Mouse (Mus musculus) thymus, postnatal 10 days (tissue): ENCODE measurements around the gene 1700007K13Rik.

Experiments
- DNase-seq, 2 experiments: peaks; one replicate each; pipeline ENCODE4 v3.0.0; 2021; ENCODE audit warnings: low spot score in 2 of 2

1700007K13Rik gene

DNA sequence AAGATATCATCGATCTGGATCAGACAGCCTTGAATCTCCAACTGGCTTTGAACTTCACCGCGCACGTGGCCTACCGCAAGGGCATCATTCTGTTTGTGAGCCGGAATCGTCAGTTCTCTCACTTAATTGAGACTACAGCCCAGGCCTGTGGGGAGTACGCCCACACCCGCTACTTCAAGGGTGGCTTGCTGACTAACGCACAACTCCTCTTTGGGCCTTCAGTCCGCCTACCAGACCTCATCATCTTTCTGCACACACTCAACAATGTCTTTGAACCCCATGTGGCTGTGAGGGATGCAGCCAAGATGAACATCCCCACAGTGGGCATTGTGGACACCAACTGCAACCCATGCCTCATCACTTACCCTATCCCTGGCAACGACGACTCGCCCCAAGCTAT, 3.3 kb upstream of the 1700007K13Rik start:
- no peak for DNase-seq

DNA sequence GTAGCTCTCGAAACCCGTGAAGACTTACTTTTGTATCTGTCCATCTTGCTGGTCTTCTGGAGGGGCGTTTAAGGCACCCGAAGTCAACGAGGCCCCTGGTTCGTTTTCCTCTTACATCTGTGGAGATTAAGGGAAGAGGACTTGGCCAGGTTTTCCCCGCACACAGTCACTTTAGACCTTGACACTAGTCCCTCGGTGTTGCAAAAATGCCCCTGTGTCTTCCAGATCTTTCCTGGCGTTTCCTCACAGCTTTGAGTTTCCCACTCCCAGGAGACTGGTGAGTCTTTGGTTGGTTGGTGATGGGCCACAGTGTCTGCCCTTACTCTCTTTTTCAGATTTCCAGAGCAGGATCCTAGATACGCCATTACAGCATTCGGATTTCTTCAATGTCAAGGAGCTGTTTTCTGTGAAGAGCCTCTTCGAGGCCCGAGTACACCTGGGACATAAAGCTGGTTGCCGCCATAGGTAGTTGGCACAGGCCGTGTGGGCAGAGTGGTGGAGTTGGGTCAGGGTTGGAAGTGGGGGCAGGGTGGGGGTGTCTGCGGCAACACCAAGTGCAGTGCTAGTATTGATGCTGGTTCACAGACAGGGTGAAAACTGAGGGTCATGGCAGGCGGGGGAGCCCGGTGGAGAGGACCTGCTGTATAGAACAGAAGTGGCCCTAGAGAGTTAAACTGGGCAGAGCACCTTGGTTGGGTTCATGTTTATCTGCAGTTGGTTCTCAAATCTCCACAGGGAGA, 2.5 kb upstream of the 1700007K13Rik start:
- DNase-seq = no peak

DNA sequence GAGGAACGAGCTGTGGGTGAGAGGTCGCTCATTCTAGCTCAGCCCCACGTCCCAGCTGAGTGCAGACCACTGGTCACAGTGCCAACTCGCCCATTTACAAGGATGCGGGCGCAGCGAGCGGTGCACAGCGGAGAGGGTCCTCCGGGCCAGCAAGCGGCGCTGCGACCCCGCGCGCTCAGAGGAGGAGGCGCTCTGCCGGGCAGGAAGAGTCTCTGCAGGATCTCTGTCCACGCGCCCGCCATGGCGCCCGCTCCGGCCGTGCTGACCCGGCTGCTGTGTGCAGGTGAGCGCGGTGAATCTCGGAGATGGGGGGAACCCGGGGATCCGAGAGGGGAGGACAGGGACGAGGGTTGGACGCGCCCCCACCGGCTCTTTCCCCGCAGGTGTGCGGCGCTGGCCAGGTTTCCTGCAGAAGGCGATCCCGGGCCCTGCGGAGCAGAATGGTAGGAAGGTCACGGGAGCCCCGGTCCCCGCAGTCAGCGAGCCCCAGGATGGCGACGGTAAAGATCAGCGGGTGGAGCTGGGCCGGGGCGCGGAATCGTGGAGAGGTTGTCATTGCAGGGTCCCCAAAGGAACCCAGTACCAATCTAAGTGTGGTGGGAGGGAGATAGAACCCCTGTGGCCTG, 1.8 kb upstream of the 1700007K13Rik start, which contains the start of gene Mrps2:
TSS of gene Mrps2 (plus strand) at position 207 of the 626 bp plus-strand sequence.
- DNase-seq = peak; percentile 40 to 80

DNA sequence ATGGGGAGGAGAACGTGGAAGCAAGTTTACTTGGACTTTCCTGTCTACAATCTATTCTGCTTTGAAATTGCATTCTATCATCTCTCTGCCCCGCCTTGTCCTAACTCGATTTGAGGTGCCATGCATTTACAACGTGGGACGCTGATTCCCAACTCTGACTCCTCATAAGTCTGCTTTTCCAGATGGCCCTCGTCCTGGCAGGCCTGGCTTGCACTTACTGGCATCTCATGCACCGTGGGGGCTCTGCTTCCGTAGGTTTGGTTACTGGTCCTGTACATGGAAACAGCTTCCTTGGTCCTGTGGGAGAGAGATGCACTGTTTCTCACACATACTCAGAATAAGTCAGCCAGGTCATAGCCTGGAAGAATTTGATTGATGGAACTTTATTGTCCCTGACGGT, 1.2 kb downstream of the 1700007K13Rik start:
- no peak for DNase-seq

DNA sequence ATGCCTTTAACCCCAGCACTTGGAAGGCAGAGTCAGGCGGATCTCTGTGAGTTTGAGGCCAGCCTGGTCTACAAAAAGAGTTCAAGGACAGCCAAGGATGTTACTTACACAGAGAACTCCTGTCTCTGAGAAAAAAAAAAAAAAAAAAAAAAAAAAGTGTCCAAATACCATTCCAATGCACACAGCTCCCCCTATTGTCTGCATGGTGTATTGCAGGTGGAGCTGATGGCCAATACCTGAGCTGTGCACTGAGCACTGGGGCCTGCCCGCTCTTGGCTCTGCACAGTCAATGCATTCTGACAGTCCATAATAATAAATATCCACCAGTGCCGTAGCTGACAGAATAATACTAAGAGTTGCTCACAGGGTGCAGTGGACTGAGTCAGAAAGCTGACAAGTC, 2.2 kb downstream of the 1700007K13Rik start:
- DNase-seq = peak; percentile 33 to 68

DNA sequence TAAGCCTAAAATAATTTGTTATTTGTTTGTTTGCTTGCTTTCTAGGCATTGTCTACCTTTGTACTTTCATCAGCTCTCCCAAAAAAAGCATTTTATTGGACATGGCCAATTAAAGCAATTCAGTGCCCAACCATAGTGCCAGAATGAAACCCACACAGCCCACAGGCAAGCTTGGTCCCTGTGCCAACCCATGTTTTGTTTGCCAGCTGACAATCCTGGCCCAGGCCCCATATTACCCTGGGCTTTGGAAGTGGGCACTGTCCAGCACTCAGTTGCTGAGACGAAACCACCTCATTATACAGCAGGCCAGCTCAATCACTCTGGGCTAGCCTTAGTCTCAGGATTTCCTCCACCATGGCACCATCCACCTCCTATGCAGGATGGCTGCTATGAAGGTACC, 9.5 kb downstream of the 1700007K13Rik start:
- no peak for DNase-seq

DNA sequence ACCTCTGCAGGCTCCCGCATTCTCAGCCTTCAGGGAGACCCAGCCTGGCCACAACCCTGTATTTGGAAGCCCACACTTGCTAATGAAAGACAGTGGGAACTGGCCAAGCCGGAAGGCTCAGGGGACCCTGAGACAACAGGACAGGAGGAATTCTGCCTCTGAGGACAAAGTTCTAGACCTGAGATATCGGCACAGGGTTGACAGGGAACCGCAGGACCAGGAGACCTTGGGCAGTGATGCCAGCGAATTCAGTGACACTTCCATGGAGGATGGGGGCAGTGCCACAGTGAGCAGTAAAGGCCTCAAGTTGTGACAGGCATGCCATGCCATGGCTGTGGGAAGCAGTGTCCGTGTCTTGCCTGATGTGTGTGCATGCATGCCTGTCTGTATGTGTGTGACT, 12.6 kb downstream of the 1700007K13Rik start:
- DNase-seq = no peak

DNA sequence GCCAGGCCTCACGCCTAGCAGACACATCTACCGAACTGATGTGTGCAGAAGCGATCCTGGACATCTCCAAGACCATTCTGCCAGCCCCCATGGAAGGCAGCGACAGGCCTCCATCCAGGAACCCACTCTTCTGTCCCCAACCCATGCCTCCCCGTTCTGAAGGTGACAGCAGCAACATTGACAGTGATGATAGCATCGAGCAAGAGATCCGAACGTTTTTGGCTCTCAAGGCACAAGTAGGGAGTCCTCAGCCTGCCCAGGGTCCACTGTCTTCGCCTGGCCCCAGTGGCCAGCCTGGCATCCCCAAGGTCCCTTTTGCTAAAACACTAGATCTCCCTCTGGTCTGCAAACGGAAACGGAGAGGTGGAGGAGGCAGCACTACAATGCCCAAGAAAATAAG, 14.5 kb downstream of the 1700007K13Rik start:
- DNase-seq = no peak

DNA sequence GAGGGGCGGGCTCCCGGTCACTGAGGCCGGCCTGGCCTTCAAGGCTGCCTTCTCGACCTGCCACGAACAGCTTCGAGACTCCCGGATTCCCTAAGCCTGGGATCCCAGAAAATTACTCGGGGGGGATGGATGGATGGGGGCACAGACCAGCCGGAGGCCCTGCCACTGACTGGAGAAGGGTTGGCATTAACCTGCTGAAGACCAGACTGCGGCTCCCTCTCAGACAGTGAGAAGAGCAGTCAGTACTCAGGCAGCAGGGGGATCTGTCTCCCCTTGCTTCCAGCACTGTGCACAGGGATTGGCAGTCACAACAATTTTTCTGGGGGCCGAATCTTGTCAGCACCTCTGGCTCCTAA, 18.8 kb downstream of the 1700007K13Rik start:
- no peak for DNase-seq

DNA sequence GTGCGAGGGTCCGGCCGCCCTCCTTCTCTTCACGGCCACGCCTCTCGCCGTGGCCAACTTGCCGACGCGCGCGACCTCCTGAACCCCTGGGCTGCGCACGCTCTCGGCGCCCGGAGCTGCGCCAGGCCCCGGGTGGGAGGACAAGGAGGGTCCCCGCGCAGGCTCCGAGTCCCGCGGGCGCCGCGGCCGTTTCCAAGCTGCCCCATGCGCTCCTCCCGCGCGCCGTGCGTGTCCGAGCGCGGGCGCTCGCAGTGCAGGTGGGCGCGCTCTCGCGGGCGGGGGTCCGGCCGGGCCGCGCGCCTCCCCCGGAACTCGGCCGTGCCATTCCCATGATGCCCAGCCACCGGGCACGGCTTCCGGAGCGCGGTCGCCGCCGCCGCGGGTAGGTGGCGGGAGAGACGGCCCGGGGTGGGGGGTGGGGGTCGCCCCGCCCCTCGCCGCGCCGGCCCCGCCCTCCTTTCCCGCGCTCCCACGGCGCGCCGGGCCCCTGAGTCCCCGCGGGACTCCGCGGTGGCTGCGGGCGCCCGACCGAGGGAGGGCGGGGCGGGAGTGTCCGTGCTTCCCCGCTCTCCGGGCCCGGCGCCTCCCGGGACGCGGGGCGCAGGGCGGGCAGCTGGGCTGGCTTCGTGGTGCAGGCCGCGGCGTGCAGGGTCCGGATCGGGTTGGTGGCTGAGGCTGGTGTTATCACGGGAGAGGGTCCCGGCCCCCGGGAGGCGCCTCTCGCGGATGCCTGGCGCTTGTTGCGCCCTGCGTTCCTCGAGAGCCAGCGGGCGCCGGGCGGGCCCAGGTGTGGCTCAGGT, 19.4 kb downstream of the 1700007K13Rik start, which contains the start of gene Ppp1r26:
TSS of gene Ppp1r26 (plus strand) at position 286 of the 800 bp plus-strand sequence.
- DNase-seq = no peak

DNA sequence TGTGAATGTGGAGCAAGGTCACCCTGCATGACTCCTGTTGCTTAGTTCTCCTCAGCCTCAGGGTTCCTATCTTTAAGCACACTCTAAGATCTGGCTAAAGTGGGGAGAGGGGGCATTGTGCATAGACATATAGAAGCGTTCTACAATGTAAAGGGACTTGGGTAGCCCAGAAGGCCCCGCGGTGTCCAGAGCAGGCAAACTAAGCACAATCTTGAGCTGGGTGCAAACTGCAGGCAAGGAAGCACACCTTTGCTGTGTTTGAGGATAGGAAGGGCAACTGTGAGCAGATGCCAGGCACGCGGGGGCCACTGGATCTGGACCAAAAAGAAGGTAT, 20.0 kb downstream of the 1700007K13Rik start:
- no peak for DNase-seq

DNA sequence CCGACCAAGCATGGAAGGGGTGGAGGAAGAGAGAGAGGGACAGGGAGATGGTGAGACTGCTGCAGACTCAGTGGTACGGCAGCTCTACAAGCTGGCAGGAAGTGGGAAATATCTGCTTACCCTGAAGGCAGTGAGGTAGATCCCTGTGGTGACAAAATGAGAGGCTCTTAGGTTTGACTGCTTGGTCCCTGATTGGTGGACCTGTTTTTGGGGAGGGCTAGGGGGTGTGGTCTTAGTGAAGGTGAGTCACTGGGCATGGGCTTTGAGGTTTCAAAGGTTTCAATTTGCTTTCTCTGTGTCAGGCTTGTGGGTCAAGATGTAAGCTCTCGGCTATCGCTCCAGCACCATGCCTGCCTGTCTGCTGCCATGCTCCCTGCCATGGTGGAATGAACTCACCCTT, 21.1 kb downstream of the 1700007K13Rik start:
- no peak for DNase-seq

DNA sequence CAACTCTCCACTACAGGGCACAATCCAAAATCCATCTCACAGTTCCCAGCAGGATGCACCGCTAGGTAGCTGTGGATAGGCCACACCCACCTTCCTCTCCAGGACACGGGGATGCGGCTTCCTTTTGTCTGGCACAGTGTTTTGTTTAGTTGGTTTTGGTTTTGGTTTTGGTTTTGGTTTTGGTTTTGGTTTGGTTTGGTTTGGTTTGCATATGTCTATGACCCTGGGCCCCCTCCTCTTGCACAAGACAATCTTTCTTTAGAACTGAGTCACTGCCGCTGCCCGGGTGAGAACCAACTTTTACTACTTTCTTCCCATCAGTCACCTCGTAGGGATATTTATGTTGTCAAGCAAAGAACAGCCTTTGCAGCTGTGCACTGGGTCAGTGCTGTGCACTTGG, 25.3 kb downstream of the 1700007K13Rik start:
- DNase-seq = no peak

DNA sequence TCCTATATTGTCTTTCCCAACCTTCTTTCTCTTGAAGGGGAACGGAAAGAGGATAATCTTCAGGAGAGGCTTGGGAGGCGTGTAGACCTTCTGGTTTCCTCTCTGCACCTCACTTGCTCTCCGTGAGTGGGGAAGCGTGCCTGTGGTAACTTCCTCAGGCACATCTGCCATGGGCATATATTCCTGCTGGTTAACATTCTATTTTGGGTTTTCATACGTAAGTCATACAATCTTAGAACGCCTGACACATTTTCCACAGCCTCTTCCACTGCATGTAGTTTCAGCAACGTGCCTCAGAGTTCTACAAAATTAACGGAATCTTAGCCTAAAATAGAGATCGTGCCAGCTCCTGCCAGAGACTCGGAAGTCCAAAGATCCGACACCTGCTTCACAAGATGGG, 30.7 kb downstream of the 1700007K13Rik start:
- DNase-seq = no peak

DNA sequence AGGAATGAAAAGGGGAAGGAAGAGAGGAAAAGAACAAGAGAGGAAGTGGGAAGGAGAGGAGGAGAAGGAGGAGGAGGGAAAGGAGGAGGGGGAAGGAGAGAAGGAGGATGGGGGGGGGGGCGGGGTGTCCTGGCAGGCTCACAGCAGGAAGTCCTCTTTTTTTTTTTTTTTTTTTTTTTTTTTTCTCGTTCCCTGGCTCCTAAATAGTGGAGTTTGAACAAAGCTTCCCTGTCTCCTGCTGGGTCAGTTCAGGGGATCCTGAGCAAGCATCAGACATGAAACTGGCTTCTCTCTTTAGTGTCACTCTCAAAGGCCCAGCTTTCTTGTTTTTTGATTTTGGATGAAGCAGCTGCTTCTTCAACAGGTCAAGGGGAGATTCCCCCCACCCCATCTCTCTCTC, 32.6 kb downstream of the 1700007K13Rik start:
- DNase-seq = no peak

DNA sequence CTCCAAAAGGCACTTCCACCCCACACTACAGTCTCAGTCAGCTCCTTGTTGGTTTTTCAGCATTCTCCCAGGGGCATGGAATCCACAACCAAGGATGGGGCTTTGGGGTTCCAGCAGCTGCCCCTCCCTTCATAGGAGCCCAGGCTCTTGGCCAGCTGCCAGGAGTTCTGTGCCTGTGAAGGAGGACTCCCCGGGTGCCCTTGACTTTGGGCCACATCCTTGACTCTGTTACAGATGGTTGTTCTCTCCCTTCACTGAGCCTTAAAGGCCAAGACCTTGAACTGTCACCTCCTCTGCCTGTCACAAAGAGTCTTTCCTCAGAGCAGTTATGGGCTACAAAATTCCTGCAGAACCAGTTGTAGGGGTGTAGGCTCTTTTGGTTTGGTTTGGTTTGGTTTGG, 33.3 kb downstream of the 1700007K13Rik start:
- no peak for DNase-seq

DNA sequence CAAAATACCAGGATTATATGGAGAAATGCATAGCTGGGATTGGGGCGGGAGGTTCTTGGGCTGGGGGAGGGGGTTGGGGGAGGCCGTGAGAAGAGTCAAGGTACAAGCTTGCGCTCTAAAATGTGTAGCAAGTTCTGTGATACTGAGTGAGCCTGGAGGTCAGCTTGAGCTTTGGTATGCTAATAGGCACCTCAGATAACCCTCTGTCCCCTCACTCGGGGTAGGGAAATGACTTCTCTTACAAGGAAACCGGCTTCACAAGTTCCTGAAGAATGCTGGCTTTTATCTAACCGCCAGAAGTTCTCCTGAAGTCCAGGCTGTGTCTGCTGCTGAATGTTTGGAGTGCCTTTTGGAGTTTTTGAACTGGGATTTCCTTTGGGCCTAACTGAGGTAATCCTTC, 35.3 kb downstream of the 1700007K13Rik start:
- no peak for DNase-seq

DNA sequence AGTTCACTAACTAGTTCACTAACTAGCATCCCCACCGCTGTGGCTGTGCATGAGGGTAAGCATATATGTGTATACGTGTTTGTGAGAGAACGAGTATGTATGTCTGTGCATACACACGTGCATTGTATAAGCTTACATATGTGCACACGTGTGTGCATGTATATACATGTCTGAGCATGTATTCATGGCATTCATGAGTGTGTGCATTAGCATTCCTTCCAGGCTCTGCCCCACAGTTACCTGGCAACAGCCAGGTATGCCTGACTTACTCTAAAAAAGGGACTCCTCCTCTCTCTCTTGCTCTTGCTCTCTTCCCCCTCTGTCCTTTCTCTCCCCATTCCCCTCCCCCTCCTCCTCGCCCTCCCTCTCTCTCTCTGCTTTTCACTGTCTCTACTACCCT, 38.9 kb downstream of the 1700007K13Rik start:
- DNase-seq = no peak

DNA sequence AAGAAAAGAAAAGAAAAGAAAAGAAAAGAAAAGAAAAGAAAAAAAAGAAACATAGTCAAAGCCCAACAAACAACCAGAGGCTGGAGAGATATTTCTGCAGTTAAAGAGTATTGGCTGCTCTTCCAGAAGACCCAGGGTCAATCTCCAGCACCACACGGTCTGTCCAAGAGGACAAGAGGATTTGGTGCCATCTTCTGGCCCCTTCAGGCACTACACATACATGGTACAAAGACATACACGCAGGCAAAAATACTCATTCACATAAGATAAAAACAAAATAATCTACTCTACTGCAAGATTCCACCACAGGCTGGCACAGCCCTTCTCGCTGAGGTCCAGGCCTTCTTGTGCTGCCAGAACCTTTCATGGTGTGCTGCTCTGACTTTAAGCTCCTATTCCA, 43.0 kb downstream of the 1700007K13Rik start:
- DNase-seq = peak in 1 of 2 experiments; percentile 38

DNA sequence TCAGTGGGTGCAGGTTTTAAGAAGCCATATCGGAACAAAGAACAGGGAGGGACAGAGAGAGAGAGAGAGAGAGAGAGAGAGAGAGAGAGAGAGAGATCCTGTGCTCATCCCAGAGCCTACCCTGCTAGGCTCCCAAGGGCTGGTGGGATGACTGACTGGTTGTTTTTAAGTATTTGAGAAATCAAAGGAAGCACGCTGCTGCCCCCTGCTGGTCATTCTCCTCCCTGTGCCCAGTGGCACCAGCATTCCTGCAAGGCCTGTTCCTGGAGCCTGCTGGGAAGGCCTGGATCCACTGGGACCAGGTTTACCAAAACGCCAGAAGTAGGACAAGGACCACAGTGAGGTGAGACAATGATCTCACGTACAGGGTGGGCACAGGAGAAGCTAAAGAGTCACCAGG, 46.2 kb downstream of the 1700007K13Rik start:
- peak in 1 of 2 experiments; percentile 62 for DNase-seq

DNA sequence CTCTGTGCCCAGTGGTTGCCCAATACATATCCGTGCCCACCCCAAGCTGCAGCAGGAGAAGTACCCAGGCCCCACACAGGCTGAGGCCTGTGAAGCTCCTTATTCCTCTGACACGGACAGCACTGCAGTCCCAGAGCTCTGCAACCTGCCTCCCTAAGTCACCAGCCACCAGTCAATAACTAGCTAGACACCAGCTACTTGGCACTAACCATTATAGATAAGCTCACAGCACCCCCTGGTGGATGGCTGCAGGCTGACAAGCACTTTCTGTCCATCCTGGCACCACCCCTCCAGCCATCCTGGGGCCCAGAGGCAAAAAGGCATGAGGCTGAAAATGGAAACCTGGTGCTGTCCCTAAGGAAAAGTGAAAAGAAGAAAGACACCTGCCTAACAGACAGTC, 48.1 kb downstream of the 1700007K13Rik start:
- peak; percentile 33 to 80 for DNase-seq

DNA sequence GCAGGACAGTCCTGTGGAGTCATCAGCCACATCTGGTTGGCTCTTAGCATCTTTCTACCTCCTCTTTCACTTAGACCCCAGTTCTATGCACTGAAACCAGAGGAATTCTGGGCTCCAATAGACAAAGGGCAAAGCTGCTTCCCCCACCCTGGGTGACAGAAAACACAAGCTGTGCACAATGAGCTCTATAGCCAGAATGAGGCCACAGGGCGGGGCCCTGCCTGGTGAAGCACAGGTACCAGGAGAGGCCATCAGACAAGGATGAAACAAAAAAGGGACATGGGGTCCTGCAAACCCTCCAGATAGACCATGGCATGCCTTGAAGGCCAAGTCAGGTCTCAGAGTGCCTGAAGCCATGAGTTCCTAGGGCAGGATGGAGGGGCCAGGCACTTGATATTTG, 49.6 kb downstream of the 1700007K13Rik start:
- DNase-seq = no peak
